Mouse (Mus musculus) forebrain, embryonic 11.5 days (tissue): ENCODE results near the gene St5. TPM values are rescaled to one million over a fixed set of nuclear protein-coding genes. Genes with fewer than 3 reads are reported as not detected.

Source experiments
- ATAC-seq: fragments of 200-750 bp; cut with Nextera tagmentation; replicated peaks from 2 replicates; pipeline ENCODE4 v1.8.0; 2017; ENCODE audit warnings: moderate TSS enrichment; ENCODE audit not compliant: low FRiP score
- DNase-seq: peaks from one replicate; pipeline ENCODE4 v3.0.0-alpha.2; 2017; ENCODE audit warnings: low spot score
- H3K27ac ChIP-seq: fragments of 300-500 bp; sonication (generic); 2 replicates; pipeline ENCODE4 v1.5.1; 2014; ENCODE audit warnings: low read depth, low read length
- H3K27me3 ChIP-seq: fragments of 300-500 bp; sonication (generic); 2 replicates; pipeline ENCODE4 v1.6.1; 2014; ENCODE audit warnings: mild to moderate bottlenecking, low read length, mixed read lengths; ENCODE audit not compliant: control insufficient read depth, insufficient read depth
- H3K36me3 ChIP-seq: fragments of 300-500 bp; sonication (generic); 2 replicates; pipeline ENCODE4 v1.6.1; 2014; ENCODE audit warnings: mild to moderate bottlenecking, low read length, moderate library complexity, mixed read lengths; ENCODE audit not compliant: control insufficient read depth, insufficient read depth
- H3K4me1 ChIP-seq: fragments of 300-500 bp; sonication (generic); replicated peaks from 2 replicates; pipeline ENCODE4 v1.6.1; 2014; ENCODE audit warnings: low read length, mixed read lengths; ENCODE audit not compliant: control insufficient read depth, insufficient read depth
- H3K4me2 ChIP-seq: fragments of 300-500 bp; sonication (generic); 2 replicates; pipeline ENCODE4 v1.6.1; 2014; ENCODE audit warnings: low read depth, mild to moderate bottlenecking, low read length, moderate library complexity, mixed read lengths; ENCODE audit not compliant: severe bottlenecking
- H3K4me3 ChIP-seq: fragments of 300-500 bp; sonication (generic); 2 replicates; pipeline ENCODE4 v1.5.1; 2014; ENCODE audit warnings: low read depth, low read length
- H3K9ac ChIP-seq: fragments of 300-500 bp; sonication (generic); 2 replicates; pipeline ENCODE4 v1.6.1; 2014; ENCODE audit warnings: low read length
- H3K9me3 ChIP-seq: fragments of 300-500 bp; sonication (generic); 2 replicates; pipeline ENCODE4 v1.6.1; 2016; ENCODE audit warnings: low read length, mixed read lengths; ENCODE audit not compliant: control insufficient read depth
- WGBS: fragments of 180-500 bp; shearing (Covaris S2); extraction: QIAGEN DNeasy Blood & Tissue Kit; methylation state at CpG from one replicate; pipeline ENCODE4 v1.1.7; 2014; 5-methylcytosine and 5-hydroxymethylcytosine counted together
- polyA plus RNA-seq: library from polyadenylated mRNA; unstranded; fragments of >200 nt; fragmentation: Nextera tagmentation; extraction: Ambion mirVana; gene quantifications from 2 replicates; pipeline ENCODE4 v1.2.1, GENCODE M21; 2014

St5 gene
- polyA plus RNA-seq, 1 experiment from 2014 or later: 32.8 TPM

- ATAC-seq: no peak
- WGBS: 91% methylated on average over 5 of the region's 5 CpGs
Measured at GRCm38 (mm10) chr7:109731626-109732025, 28.2 kb upstream of the St5 start, which contains the start of gene Ascl3. TSS of gene Ascl3 (minus strand) at chr7:109731726.

GRCm38 (mm10) chr7:109723697-109724096 is 20.3 kb upstream of the St5 start, which contains the start of gene BC051019:
TSS of gene BC051019 (minus strand) at chr7:109723850.
- DNase-seq (no peak), ATAC-seq (no peak)
- WGBS: 93% methylated on average over 5 of the region's 5 CpGs
- Histone ChIP-seq H3K36me3 (no peaks in the 10 kb centered on the region), H3K9me3 (no peaks in the 10 kb centered on the region), H3K27me3 (no peaks in the 10 kb centered on the region), H3K4me2 (no peak within 1 kb of the TSS), H3K9ac (no peak within 1 kb of the TSS), H3K4me3 (no peak within 1 kb of the TSS), H3K4me1 (no peaks in the 10 kb centered on the region), H3K27ac (no peak within 1 kb of the TSS)

More at GRCm38 (mm10) chr7:109731626-109732025, 28.2 kb upstream of the St5 start, which contains the start of gene Ascl3:
- H3K4me1 ChIP-seq: no peaks in the 10 kb centered on the region
- H3K9me3 ChIP-seq: no peaks in the 10 kb centered on the region
- H3K27me3 ChIP-seq: no peaks in the 10 kb centered on the region
- H3K9ac ChIP-seq: no peak within 1 kb of the TSS
- H3K36me3 ChIP-seq: no peaks in the 10 kb centered on the region
- H3K27ac ChIP-seq: no peak within 1 kb of the TSS
- no peak for DNase-seq
- no peak within 1 kb of the TSS for H3K4me2 ChIP-seq
- no peak within 1 kb of the TSS for H3K4me3 ChIP-seq

GRCm38 (mm10) chr7:109723114-109723513 is 19.7 kb upstream of the St5 start:
- DNase-seq (no peak), ATAC-seq (no peak)
- H3K4me3 ChIP-seq: no peak overlapping the region
- no peak overlapping the region for H3K27ac ChIP-seq
- H3K9me3 ChIP-seq: no peaks in the 10 kb centered on the region
- H3K9ac ChIP-seq: no peak overlapping the region
- 93% methylated on average over 8 of the region's 8 CpGs for WGBS
- H3K4me1 ChIP-seq: no peaks in the 10 kb centered on the region
- H3K4me2 ChIP-seq: no peak overlapping the region
- no peaks in the 10 kb centered on the region for H3K36me3 ChIP-seq
- no peaks in the 10 kb centered on the region for H3K27me3 ChIP-seq

- Histone ChIP-seq H3K4me1 (no peaks in the 10 kb centered on the region), H3K27ac (no peak overlapping the region), H3K36me3 (no peaks in the 10 kb centered on the region), H3K9me3 (no peaks in the 10 kb centered on the region), H3K27me3 (no peaks in the 10 kb centered on the region), H3K4me2 (no peak overlapping the region), H3K9ac (no peak overlapping the region), H3K4me3 (no peak overlapping the region)
- WGBS: 95% methylated on average over 2 of the region's 2 CpGs
- DNase-seq (no peak), ATAC-seq (no peak)
Measured at GRCm38 (mm10) chr7:109722618-109723017, 19.2 kb upstream of the St5 start.

GRCm38 (mm10) chr7:109719286-109719685 is 15.9 kb upstream of the St5 start:
- no peak for DNase-seq
- WGBS: 68% methylated on average over 9 of the region's 9 CpGs
- H3K9ac ChIP-seq: no peak overlapping the region

GRCm38 (mm10) chr7:109713434-109713982 is 10.1 kb upstream of the St5 start:
- Histone ChIP-seq H3K4me1 (no peaks in the 10 kb centered on the region), H3K4me3 (no peak overlapping the region), H3K27ac (no peak overlapping the region), H3K9me3 (no peaks in the 10 kb centered on the region), H3K9ac (no peak overlapping the region), H3K4me2 (no peak overlapping the region), H3K36me3 (no peaks in the 10 kb centered on the region; the same call in 1 of the 2 replicates), H3K27me3 (no peaks in the 10 kb centered on the region)
- DNase-seq (no peak), ATAC-seq (no peak)
- 85% methylated on average over 2 of the region's 2 CpGs for WGBS

More at GRCm38 (mm10) chr7:109719286-109719685, 15.9 kb upstream of the St5 start:
- Histone ChIP-seq H3K9me3 (no peaks in the 10 kb centered on the region), H3K27ac (no peak overlapping the region), H3K4me3 (no peak overlapping the region), H3K27me3 (no peaks in the 10 kb centered on the region), H3K36me3 (no peaks in the 10 kb centered on the region), H3K4me1 (no peaks in the 10 kb centered on the region), H3K4me2 (no peak overlapping the region)
- ATAC-seq: no peak

GRCm38 (mm10) chr7:109712198-109712597 is 8.8 kb upstream of the St5 start:
- 90% methylated on average over 7 of the region's 7 CpGs for WGBS
- no peaks in the 10 kb centered on the region; the same call in 1 of the 2 replicates for H3K36me3 ChIP-seq

GRCm38 (mm10) chr7:109710069-109710468 is 6.7 kb upstream of the St5 start:
- WGBS: 79% methylated on average over 1 of the region's 1 CpGs

More at GRCm38 (mm10) chr7:109712198-109712597, 8.8 kb upstream of the St5 start:
- Histone ChIP-seq H3K9ac (no peak overlapping the region), H3K4me3 (no peak overlapping the region), H3K4me1 (no peaks in the 10 kb centered on the region), H3K9me3 (no peaks in the 10 kb centered on the region), H3K27ac (no peak overlapping the region), H3K4me2 (no peak overlapping the region), H3K27me3 (no peaks in the 10 kb centered on the region)
- no peak for ATAC-seq
- DNase-seq: no peak

GRCm38 (mm10) chr7:109708961-109709382 is 5.6 kb upstream of the St5 start:
- 77% methylated on average over 3 of the region's 3 CpGs for WGBS
- Histone ChIP-seq H3K9ac (no peak overlapping the region), H3K27ac (no peak overlapping the region), H3K4me3 (no peak overlapping the region), H3K4me2 (no peak overlapping the region), H3K9me3 (no peaks in the 10 kb centered on the region), H3K27me3 (no peaks in the 10 kb centered on the region), H3K36me3 (no peaks in the 10 kb centered on the region; the same call in 1 of the 2 replicates), H3K4me1 (no peaks in the 10 kb centered on the region)
- no peak for ATAC-seq
- DNase-seq: peak; percentile 45

More at GRCm38 (mm10) chr7:109710069-109710468, 6.7 kb upstream of the St5 start:
- Histone ChIP-seq H3K27me3 (no peaks in the 10 kb centered on the region), H3K4me2 (no peak overlapping the region), H3K27ac (no peak overlapping the region), H3K36me3 (no peaks in the 10 kb centered on the region; the same call in 1 of the 2 replicates), H3K9me3 (no peaks in the 10 kb centered on the region), H3K9ac (no peak overlapping the region), H3K4me1 (no peaks in the 10 kb centered on the region), H3K4me3 (no peak overlapping the region)
- ATAC-seq: no peak
- DNase-seq: peak; percentile 30
